Mouse (Mus musculus) bone marrow, adult 2 months (tissue): ENCODE measurements at regions not wholly inside any gene's neighbourhood (a gene's known extent, or its start where the extent isn't known, plus 50 kb on each side); places are given as distances from the start of the nearest gene placed in this dataset.

Source experiments
- CTCF ChIP-seq: fragments of 200-500 bp; IDR thresholded peaks from 2 replicates; pipeline ENCODE4 v1.5.1; 2011; ENCODE audit warnings: low read length, control low read depth; ENCODE audit not compliant: control insufficient read depth, insufficient read depth
- POLR2A ChIP-seq: fragments of 200-500 bp; IDR thresholded peaks from 2 replicates; pipeline ENCODE4 v1.6.1; 2011; ENCODE audit warnings: low read depth, mild to moderate bottlenecking, control low read depth, low read length, borderline replicate concordance; ENCODE audit not compliant: control insufficient read depth

DNA sequence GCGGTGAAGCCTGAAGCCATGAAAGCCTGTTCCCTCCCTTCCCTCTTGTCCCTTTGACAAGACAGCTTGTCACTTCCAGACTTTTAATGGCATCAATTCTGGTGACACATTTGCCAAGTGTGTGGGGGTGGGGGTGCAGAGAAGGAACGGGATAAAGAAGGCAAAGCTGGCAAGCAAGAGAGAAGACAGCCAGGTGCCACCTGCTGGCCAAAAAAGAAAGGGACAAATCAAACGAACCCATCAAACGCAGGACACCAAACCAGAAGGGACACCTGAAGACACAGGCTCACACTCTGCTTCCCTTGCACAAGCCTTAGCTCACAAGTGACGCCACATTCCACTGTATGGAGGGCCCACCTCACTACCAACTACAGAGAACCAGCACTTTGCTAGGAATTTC lies 197.0 kb upstream of the Klf14 start:
- peak; percentile 64 for TF ChIP-seq CTCF
- TF ChIP-seq POLR2A: no peak
